ENCODE assay signal across 9 mouse cellular contexts in the genomic region with DNA sequence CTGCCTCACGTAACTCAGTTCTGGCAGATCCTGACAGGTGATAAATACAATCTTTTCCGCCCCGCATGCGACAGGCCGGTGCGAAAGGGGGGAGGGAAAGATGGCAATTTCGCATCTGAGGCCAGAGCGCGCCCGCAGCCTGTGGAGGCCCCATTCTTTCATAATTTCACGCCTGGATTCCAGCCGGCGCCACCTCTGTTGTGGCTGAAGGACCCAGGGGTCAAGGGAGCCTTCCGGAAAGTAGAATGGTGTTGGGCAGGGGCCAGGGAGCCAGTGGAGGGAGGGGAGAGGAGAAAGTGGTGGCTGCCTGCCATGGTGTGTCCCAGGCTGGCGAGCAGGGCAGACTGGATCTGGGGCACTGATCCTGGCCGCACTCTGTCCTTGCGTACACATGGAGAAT.
DNase-seq lines count a peak whose midpoint lies in the region; ATAC-seq and TF ChIP-seq lines count a peak whose summit lies in the region.
"Had no signal": no experiment of that assay in that cellular context is flagged by ENCODE, and none has a peak within 500 bp of the region (broad histone marks: within the 10 kb centered on the region; RNA-seq: fewer than 3 reads in every experiment).

No protein-coding gene starts in this region.

- peaks cover 23% of the 10 kb centered on the region for H3K4me1 ChIP-seq in forebrain, embryonic 10.5 days
- peaks cover 24% of the 10 kb centered on the region for H3K4me1 ChIP-seq in midbrain, embryonic 10.5 days
- no peaks in the 10 kb centered on the region for H3K4me1 ChIP-seq in intestine, postnatal 0 days (replicated peaks; ENCODE audit: control insufficient read depth, insufficient read depth, low read length)
- H3K4me1 ChIP-seq: limb, embryonic 12.5 days had no signal

- no peaks in the 10 kb centered on the region for H3K9me3 ChIP-seq in forebrain, embryonic 10.5 days
- no peaks in the 10 kb centered on the region for H3K9me3 ChIP-seq in midbrain, embryonic 10.5 days (replicated peaks)
- H3K9me3 ChIP-seq in intestine, postnatal 0 days (ENCODE audit: control insufficient read depth) = no peaks in the 10 kb centered on the region
- H3K9me3 ChIP-seq: limb, embryonic 12.5 days had no signal

- no peaks in the 10 kb centered on the region for H3K36me3 ChIP-seq in forebrain, embryonic 10.5 days (replicated peaks)
- H3K36me3 ChIP-seq in midbrain, embryonic 10.5 days = no peaks in the 10 kb centered on the region
- no peaks in the 10 kb centered on the region for H3K36me3 ChIP-seq in intestine, postnatal 0 days (ENCODE audit: control insufficient read depth, insufficient read depth)
- H3K36me3 ChIP-seq: limb, embryonic 12.5 days had no signal

- H3K4me3 ChIP-seq in forebrain, embryonic 10.5 days = no peak overlapping the region
- peak overlapping the region; percentile 18 for H3K4me3 ChIP-seq in midbrain, embryonic 10.5 days
- no peak overlapping the region for H3K4me3 ChIP-seq in intestine, postnatal 0 days (ENCODE audit: low read depth, low read length)
- H3K4me3 ChIP-seq: limb, embryonic 12.5 days had no signal

- TF ChIP-seq CTCF in intestine, postnatal 0 days (IDR thresholded peaks at IDR 0.05; ENCODE audit: low read depth) = no peak

- no peak overlapping the region for H3K9ac ChIP-seq in intestine, postnatal 0 days (ENCODE audit: low read depth, low read length)
- H3K9ac ChIP-seq: limb, embryonic 12.5 days had no signal

- no peak for ATAC-seq in erythroblast, adult 5-6 weeks (replicated peaks; ENCODE audit: low FRiP score, poor library complexity, severe bottlenecking)
- ATAC-seq in intestine, postnatal 0 days = no peak

- peak overlapping the region; percentile 74 for H3K27ac ChIP-seq in forebrain, embryonic 10.5 days
- peak overlapping the region; percentile 77 for H3K27ac ChIP-seq in midbrain, embryonic 10.5 days (replicated peaks)
- no peak overlapping the region for H3K27ac ChIP-seq in intestine, postnatal 0 days (ENCODE audit: low read depth, low read length)
- H3K27ac ChIP-seq: limb, embryonic 12.5 days had no signal

- no peak overlapping the region for H3K4me2 ChIP-seq in intestine, postnatal 0 days (replicated peaks; ENCODE audit: low read depth)
- H3K4me2 ChIP-seq: limb, embryonic 12.5 days had no signal

- peaks cover 27% of the 10 kb centered on the region for H3K27me3 ChIP-seq in forebrain, embryonic 10.5 days (ENCODE audit: poor library complexity, severe bottlenecking)
- H3K27me3 ChIP-seq in midbrain, embryonic 10.5 days (ENCODE audit: low read depth, poor library complexity, severe bottlenecking) = peaks cover 22% of the 10 kb centered on the region
- no peaks in the 10 kb centered on the region for H3K27me3 ChIP-seq in intestine, postnatal 0 days (replicated peaks; ENCODE audit: control insufficient read depth, insufficient read depth, low read length)

- peak; percentile 22 for DNase-seq in right cerebral cortex, postnatal 14 days
- DNase-seq in right cerebral cortex, adult 2 months (ENCODE audit: low spot score in 2 of 2) = no peak
- DNase-seq in forebrain, embryonic 10.5 days (ENCODE audit: extremely low spot score, low spot score) = peak; percentile 45
- peak; percentile 68 to 69 for DNase-seq in kidney, adult 8-10 months
- peak; percentile 78 for DNase-seq in midbrain, embryonic 10.5 days (ENCODE audit: low spot score)
- no peak for DNase-seq in thymus, postnatal 4 days

- WGBS in forebrain, embryonic 10.5 days = 36% methylated on average over 17 of the region's 17 CpGs
- WGBS in midbrain, embryonic 10.5 days = 48% methylated on average over 17 of the region's 17 CpGs
- WGBS in intestine, postnatal 0 days = 65% methylated on average over 17 of the region's 17 CpGs

Comparison
In these comparisons a context has a peak if more than half of its experiments do, and no peak if none do; other contexts are left out.
1. DNase-seq: peak in right cerebral cortex, postnatal 14 days (single experiment), forebrain, embryonic 10.5 days (single experiment), kidney, adult 8-10 months (2 of 2) and midbrain, embryonic 10.5 days (single experiment); none in right cerebral cortex, adult 2 months (0 of 2) and thymus, postnatal 4 days (single experiment).